Mouse (Mus musculus) thymus, adult 18-20 months (tissue): ENCODE results near the gene Arsg.
"Not testable (repeated sequence)": the region's sequence is repeated elsewhere in the genome, so short reads cannot be mapped to it uniquely, and the experiment has no call there.

Source experiments
- DNase-seq, 2 experiments: peaks; one replicate each; pipeline ENCODE4 v3.0.0; 2022; ENCODE audit warnings: mixed read lengths in 2 of 2

Gene Arsg

GRCm38 (mm10) chr11:109470921-109471861 lies 2.0 kb upstream of the Arsg start:
- no peak for DNase-seq

DNA sequence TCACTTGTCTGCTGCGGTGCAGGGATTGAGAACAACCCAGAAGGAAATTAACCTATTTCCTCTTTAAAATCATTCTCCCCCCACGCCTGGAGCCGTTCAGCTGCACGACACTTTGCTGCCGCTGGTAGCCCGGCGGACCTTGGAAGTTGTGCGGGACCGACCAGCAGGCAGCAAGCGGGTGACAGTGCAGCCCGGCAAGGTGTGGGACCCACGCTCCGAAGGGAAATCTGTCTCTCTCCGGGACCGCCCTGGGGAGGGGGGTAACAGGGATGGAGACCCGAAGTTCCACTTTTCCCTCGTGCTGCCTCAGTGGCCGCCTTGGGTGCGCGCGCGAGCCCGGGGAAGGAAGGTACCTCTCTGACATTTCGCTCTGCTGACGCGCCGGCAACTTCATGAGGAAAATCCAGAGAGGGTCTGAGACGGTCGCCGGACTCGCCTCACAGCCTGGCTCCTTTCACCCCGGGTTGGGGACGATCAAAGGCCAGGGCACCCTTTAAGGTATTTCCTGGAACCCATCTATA lies 943 bp upstream of the Arsg start:
- peak; percentile 35 for DNase-seq

DNA sequence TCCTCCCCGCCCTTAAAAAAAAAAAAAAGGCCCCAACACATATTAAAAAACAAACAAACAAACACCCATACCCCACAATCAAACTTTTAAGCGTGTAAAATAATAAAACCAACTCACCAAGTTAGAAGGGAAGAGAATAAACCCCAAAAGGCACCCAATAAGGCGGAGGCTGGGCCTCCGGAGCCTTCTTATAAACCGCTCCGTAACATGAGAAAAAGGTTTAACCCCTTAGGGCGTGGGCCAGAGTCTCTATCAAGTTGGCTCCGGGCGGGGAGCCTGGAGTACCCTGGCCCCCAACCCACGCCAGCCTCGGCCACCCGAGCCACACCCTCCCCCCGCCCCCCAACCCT lies 378 bp upstream of the Arsg start:
- DNase-seq: no peak

- no peak for DNase-seq
These were observed 1.0 kb downstream of the Arsg start for GRCm38 (mm10) chr11:109474086-109474742.

DNA sequence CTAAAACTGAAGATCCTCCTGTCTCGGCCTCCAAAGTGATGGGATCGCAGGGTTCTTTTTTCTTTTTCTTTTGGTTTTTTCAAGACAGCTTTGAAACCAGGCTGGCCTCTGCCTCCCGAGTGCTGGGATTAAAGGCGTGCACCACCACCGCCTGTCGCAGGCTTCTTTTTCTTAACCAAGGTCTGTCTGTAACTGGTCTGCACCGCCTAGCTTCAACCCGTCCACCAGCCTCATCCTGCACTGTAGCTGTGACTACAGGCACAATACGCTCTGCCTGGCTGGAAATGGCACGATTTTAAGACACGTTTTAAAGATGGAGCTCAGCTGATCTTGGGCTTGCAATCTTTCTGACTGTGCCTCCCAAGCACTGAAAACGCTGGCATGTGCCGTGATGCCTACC lies 1.7 kb downstream of the Arsg start:
- DNase-seq: no peak

DNA sequence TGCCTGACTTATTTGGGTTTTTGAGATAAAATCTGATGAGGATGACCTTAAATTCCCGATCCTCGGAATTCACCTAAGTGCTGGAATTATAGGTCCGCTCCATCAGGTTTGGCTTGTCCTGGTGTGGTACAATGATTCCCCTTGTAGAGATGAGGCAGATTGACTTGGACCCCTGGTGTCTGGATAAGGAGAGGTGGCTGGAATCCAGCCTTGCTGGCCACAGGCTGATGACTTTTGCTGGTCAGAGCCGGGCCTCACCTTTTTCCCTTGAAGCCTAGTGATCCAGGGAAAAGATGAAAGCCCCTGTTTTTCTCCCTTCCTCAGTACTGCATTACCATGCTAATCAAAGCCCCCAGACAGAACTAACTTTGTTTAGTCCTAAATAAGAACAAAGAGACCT lies 2.5 kb downstream of the Arsg start:
- DNase-seq: no peak

DNA sequence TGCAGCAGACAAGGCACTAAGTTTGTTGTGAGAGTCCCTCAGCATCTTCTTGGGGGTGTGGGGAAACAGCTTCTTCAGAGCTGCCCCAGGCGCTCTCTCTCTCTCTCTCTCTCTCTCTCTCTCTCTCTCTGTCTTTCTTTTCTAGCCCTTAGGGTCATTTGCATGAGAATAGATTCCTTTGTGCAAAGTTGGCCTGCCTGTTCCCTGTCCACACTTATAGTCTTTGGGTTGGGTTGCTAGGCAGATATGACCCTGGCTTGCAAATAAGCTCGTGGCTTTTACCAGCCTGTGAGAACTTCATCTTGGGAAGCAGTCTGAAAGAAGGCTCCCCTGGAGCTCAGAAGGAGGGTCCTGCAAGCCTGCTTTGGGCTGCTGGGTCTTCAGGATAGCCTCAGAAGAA lies 3.1 kb downstream of the Arsg start:
- no peak for DNase-seq

GRCm38 (mm10) chr11:109476653-109477052 lies 3.5 kb downstream of the Arsg start:
- DNase-seq: no peak

GRCm38 (mm10) chr11:109477606-109478380 lies 4.6 kb downstream of the Arsg start:
- no peak for DNase-seq

- no peak for DNase-seq
These were observed 6.6 kb downstream of the Arsg start for GRCm38 (mm10) chr11:109479575-109480285.

GRCm38 (mm10) chr11:109480440-109480839 lies 7.3 kb downstream of the Arsg start:
- no peak for DNase-seq

GRCm38 (mm10) chr11:109485398-109486045 lies 12.3 kb downstream of the Arsg start:
- no peak for DNase-seq

- DNase-seq: no peak
These were observed 13.9 kb downstream of the Arsg start for GRCm38 (mm10) chr11:109487111-109487510.

- no peak for DNase-seq
These were observed 15.0 kb downstream of the Arsg start for GRCm38 (mm10) chr11:109487991-109488684.

DNA sequence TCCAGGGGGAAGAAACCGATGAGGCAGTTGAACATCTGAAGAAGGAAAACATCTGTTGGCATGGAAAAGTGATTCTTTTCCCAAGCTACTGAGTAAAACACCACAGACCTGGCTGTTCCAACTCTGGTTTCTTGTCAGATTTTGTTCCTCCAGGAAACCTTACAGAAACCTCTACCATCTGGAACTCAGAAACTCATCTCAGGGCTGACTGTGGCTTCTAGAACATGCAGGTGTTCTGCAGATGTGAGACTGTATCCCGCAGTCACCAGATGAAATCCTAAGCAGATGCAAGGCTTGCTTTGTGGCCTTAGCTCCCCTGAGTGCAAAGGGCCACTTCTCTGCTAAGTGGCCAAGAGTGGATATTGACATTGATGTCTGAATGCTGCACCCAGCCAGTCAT lies 16.6 kb downstream of the Arsg start:
- DNase-seq: no peak

- DNase-seq: no peak
These were observed 18.7 kb downstream of the Arsg start for GRCm38 (mm10) chr11:109491844-109492243.

DNA sequence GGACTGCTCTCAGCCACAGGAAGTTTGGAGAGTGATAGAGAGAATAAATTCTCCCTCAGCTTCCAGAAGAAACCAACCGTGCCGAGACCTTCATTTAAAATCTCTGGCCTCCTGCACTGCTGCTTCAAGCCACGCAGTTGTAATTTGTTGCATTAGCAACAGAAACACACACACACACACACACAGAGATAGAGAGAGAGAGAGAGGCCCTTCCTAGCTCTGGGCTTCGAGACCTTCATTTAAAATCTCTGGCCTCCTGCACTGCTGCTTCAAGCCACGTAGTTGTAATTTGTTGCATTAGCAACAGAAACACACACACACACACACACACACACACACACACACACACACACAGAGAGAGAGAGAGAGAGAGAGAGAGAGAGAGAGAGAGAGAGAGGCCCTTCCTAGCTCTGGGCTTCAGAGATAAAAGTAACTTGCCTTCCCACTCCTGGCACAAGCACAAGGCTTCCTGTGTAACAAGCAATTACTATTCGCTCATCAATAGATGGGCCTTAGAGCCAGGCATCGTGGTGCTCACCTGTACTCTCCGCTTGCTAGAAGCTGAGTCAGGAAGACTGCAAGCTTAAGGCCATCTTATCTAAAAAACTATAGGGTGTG lies 19.8 kb downstream of the Arsg start:
- not testable (repeated sequence) for DNase-seq

- no peak for DNase-seq
These were observed 22.0 kb downstream of the Arsg start for GRCm38 (mm10) chr11:109494890-109495770.

DNA sequence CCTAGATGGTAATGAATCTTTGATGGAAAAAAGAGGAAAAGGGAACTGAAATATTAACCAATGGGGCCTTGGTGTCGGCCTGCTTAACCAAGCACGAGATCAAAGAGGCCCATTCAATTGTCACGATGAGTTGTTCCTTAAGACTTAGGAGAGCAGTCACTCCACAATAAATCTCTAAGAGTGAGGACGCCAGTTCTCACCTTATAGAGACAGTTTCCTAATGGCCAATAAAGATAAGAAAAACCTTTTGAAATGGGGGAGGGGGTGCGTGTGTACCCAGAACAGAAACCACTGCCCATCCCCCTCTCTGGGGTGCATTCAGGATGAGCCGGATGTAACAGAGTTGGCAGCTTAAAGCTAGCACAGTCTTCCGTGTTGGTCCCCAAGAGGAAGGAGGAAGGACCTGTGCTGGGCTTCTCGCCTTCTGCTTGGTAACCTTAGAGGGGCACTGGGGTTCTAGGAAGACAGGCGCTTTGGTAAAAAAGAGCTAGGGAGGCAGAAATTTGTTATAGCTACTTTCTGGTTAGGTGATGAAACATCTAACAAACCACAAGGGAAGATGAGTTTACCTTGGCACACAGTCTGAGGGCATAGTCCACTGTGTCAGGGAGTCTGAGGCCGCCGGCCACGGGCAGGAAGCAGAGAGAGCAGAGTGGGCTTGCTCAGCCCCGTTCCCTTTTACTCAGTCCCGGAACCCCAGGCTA lies 22.7 kb downstream of the Arsg start:
- DNase-seq: peak; percentile 28 to 54
